22 mouse cellular contexts compared by ENCODE assay signal in genomic region chr11:56810141-56810540, GRCm38 (mm10).
DNase-seq lines count a peak whose midpoint lies in the region; ATAC-seq and TF ChIP-seq lines count a peak whose summit lies in the region.
"Had no signal": no experiment of that assay in that cellular context is flagged by ENCODE, and none has a peak within 500 bp of the region (broad histone marks: within the 10 kb centered on the region; RNA-seq: fewer than 3 reads in every experiment).

No protein-coding gene starts in this region.

- no peaks in the 10 kb centered on the region for H3K9me3 ChIP-seq in forebrain, embryonic 15.5 days
- H3K9me3 ChIP-seq in forebrain, embryonic 11.5 days (ENCODE audit: control insufficient read depth, low read length): no peaks in the 10 kb centered on the region
- H3K9me3 ChIP-seq: heart, embryonic 13.5 days; limb, embryonic 10.5 days; midbrain, embryonic 12.5 days; neural tube, embryonic 15.5 days had no signal

- no peaks in the 10 kb centered on the region for H3K36me3 ChIP-seq in forebrain, embryonic 15.5 days
- H3K36me3 ChIP-seq in forebrain, embryonic 11.5 days (ENCODE audit: control insufficient read depth, insufficient read depth, low read length): no peaks in the 10 kb centered on the region
- no peaks in the 10 kb centered on the region for H3K36me3 ChIP-seq in kidney, adult 2 months (ENCODE audit: control insufficient read depth, insufficient read depth, low read length)
- H3K36me3 ChIP-seq: heart, embryonic 13.5 days; limb, embryonic 10.5 days; midbrain, embryonic 12.5 days; neural tube, embryonic 15.5 days had no signal

- 82% methylated on average over 2 of the region's 2 CpGs for WGBS in forebrain, embryonic 15.5 days
- 91% methylated on average over 2 of the region's 2 CpGs for WGBS in forebrain, embryonic 11.5 days
- 73% methylated on average over 2 of the region's 2 CpGs for WGBS in kidney, adult 2 months

- TF ChIP-seq CTCF in kidney, adult 2 months (conservative IDR thresholded peaks at IDR 0.05; ENCODE audit: insufficient read depth, insufficient read length, low read depth, low read length): no peak

- H3K27me3 ChIP-seq in forebrain, embryonic 15.5 days: no peaks in the 10 kb centered on the region
- no peaks in the 10 kb centered on the region for H3K27me3 ChIP-seq in forebrain, embryonic 11.5 days (ENCODE audit: control insufficient read depth, insufficient read depth, low read length)
- H3K27me3 ChIP-seq in kidney, adult 2 months (replicated peaks; ENCODE audit: control insufficient read depth, insufficient read depth, low read length): no peaks in the 10 kb centered on the region
- H3K27me3 ChIP-seq: heart, embryonic 13.5 days; midbrain, embryonic 12.5 days; neural tube, embryonic 15.5 days had no signal

- H3K4me1 ChIP-seq in forebrain, embryonic 15.5 days: no peaks in the 10 kb centered on the region
- no peaks in the 10 kb centered on the region for H3K4me1 ChIP-seq in forebrain, embryonic 11.5 days (replicated peaks; ENCODE audit: control insufficient read depth, insufficient read depth, low read length)
- no peaks in the 10 kb centered on the region for H3K4me1 ChIP-seq in kidney, adult 2 months (ENCODE audit: control insufficient read depth, insufficient read depth, low read length)
- H3K4me1 ChIP-seq: heart, embryonic 13.5 days; limb, embryonic 10.5 days; midbrain, embryonic 12.5 days; neural tube, embryonic 15.5 days had no signal

- TF ChIP-seq POLR2A in kidney, adult 2 months (IDR thresholded peaks at IDR 0.05; ENCODE audit: low read depth, low read length): no peak

- no peak overlapping the region for H3K4me2 ChIP-seq in forebrain, embryonic 15.5 days (replicated peaks)
- no peak overlapping the region for H3K4me2 ChIP-seq in forebrain, embryonic 11.5 days (ENCODE audit: low read depth, low read length, severe bottlenecking)
- H3K4me2 ChIP-seq: heart, embryonic 13.5 days; liver, embryonic 11.5 days; lung, embryonic 14.5 days; midbrain, embryonic 12.5 days; neural tube, embryonic 15.5 days had no signal

- H3K9ac ChIP-seq in forebrain, embryonic 15.5 days (replicated peaks): no peak overlapping the region
- no peak overlapping the region for H3K9ac ChIP-seq in forebrain, embryonic 11.5 days (ENCODE audit: low read length)
- H3K9ac ChIP-seq: heart, embryonic 13.5 days; lung, embryonic 14.5 days; midbrain, embryonic 12.5 days; neural tube, embryonic 15.5 days had no signal

- intact Hi-C loops in left cerebral cortex, postnatal 4 days (cut with DNase I): no loop called here

- peak; percentile 75 for ATAC-seq in forebrain, embryonic 15.5 days (replicated peaks)
- ATAC-seq in forebrain, embryonic 11.5 days (replicated peaks; ENCODE audit: low FRiP score): no peak

- DNase-seq in forebrain, embryonic 11.5 days (ENCODE audit: low spot score): no peak
- DNase-seq in right cerebral cortex, postnatal 10 days (ENCODE audit: low spot score in 2 of 2): peak; percentile 44 to 70
- DNase-seq in right cerebral cortex, postnatal 4 days: no peak
- peak; percentile 70 to 83 for DNase-seq in layer of hippocampus, adult 8-10 months (ENCODE audit: low spot score in 2 of 2)
- DNase-seq in left cerebral cortex, postnatal 4 days: peak; percentile 40
- DNase-seq in kidney, adult 2 months: no peak
- DNase-seq in thymus, adult 18-20 months: no peak
- DNase-seq: adrenal gland, postnatal 10 days; B cell, adult 2 months; cerebellum, adult 9-11 months; kidney, adult 8-10 months; kidney, postnatal 36 days; lung, embryonic 14.5 days; thymus, postnatal 25 days had no signal

- no peak overlapping the region for H3K4me3 ChIP-seq in forebrain, embryonic 15.5 days
- H3K4me3 ChIP-seq in forebrain, embryonic 11.5 days (ENCODE audit: low read depth, low read length): no peak overlapping the region
- no peak overlapping the region for H3K4me3 ChIP-seq in kidney, adult 2 months (ENCODE audit: insufficient read depth, low read depth, low read length)
- H3K4me3 ChIP-seq: heart, embryonic 13.5 days; limb, embryonic 10.5 days; midbrain, embryonic 12.5 days; neural tube, embryonic 15.5 days had no signal

- H3K27ac ChIP-seq in forebrain, embryonic 15.5 days (replicated peaks): peak overlapping the region; percentile 19; the same call in 1 of the 2 replicates
- H3K27ac ChIP-seq in forebrain, embryonic 11.5 days (ENCODE audit: low read depth, low read length): no peak overlapping the region
- no peak overlapping the region for H3K27ac ChIP-seq in kidney, adult 2 months (ENCODE audit: insufficient read depth, low read depth, low read length)
- H3K27ac ChIP-seq: heart, embryonic 13.5 days; limb, embryonic 10.5 days; macrophage; midbrain, embryonic 12.5 days; neural tube, embryonic 15.5 days; stomach, postnatal 0 days had no signal

Comparison
In these comparisons a context has a peak if more than half of its experiments do, and no peak if none do; other contexts are left out.
1. DNase-seq: peak in right cerebral cortex, postnatal 10 days (2 of 2), layer of hippocampus, adult 8-10 months (2 of 2) and left cerebral cortex, postnatal 4 days (single experiment); none in forebrain, embryonic 11.5 days (single experiment), right cerebral cortex, postnatal 4 days (single experiment), kidney, adult 2 months (single experiment) and thymus, adult 18-20 months (0 of 2).